Comparison of ENCODE assay signal across 14 mouse cellular contexts in the genomic region with DNA sequence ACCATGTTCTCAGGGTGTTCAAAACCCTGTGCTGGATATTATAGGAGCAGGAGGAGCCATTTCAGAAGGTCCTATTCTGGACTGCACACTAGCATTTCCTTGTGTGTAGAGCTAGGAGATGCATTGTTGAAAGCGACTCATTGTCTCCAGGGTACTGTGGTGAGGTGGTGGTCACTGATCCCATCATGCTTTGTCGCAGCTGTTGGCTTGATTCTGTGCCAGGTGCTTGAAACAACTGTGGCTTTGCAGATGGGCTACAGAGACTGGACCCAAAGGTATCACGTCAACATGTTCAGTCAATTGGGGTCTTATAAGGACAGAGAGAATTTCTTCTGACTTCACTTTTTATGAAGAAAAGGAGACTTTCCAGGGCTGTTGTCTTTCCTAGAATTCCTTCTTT.
A peak's percentile ranks its signal among the peaks of the same experiment; 100 is the strongest.
DNase-seq lines count a peak whose midpoint lies in the region; ATAC-seq and TF ChIP-seq lines count a peak whose summit lies in the region.
"Had no signal": no experiment of that assay in that cellular context is flagged by ENCODE, and none has a peak within 500 bp of the region (broad histone marks: within the 10 kb centered on the region; RNA-seq: fewer than 3 reads in every experiment).

No protein-coding gene starts in this region.

- no peak for TF ChIP-seq CTCF in heart, adult 2 months (IDR thresholded peaks at IDR 0.05)

- intact Hi-C loops in heart, adult 2 months (cut with DNase I) = no loop called here

- TF ChIP-seq EP300 in heart, adult 2 months (IDR thresholded peaks at IDR 0.05; ENCODE audit: insufficient read depth, low read depth, low read length) = no peak

- no peaks in the 10 kb centered on the region for H3K27me3 ChIP-seq in heart, adult 2 months (ENCODE audit: control insufficient read depth, insufficient read depth, low read length)
- no peaks in the 10 kb centered on the region for H3K27me3 ChIP-seq in heart, embryonic 11.5 days (ENCODE audit: control insufficient read depth, insufficient read depth, low read length)
- H3K27me3 ChIP-seq: forebrain, embryonic 15.5 days; midbrain, embryonic 12.5 days; neural tube, embryonic 12.5 days had no signal

- H3K36me3 ChIP-seq in heart, adult 2 months (ENCODE audit: control insufficient read depth, insufficient read depth, low read length) = no peaks in the 10 kb centered on the region
- H3K36me3 ChIP-seq in heart, embryonic 11.5 days (ENCODE audit: control insufficient read depth, insufficient read depth, low read length) = no peaks in the 10 kb centered on the region
- H3K36me3 ChIP-seq: forebrain, embryonic 15.5 days; midbrain, embryonic 12.5 days; neural tube, embryonic 12.5 days had no signal

- DNase-seq in heart, adult 2 months = peak; percentile 61 to 62
- DNase-seq in 3134 (ENCODE audit: extremely low read depth, insufficient read length, low spot score) = peak; percentile 33
- DNase-seq in Muller cell, postnatal 12 days (ENCODE audit: inconsistent ontology term) = peak; percentile 83
- DNase-seq in heart, adult 8-10 months (ENCODE audit: low spot score) = peak; percentile 42
- no peak for DNase-seq in spleen, postnatal 4 days (ENCODE audit: low spot score in 2 of 2)
- DNase-seq in left cerebral cortex, adult 18-20 months (ENCODE audit: low spot score in 2 of 2) = no peak
- no peak for DNase-seq in thymus, postnatal 14 days
- DNase-seq: cerebellum, adult 11 months; liver, postnatal 0 days; thymus, postnatal 36 days had no signal

- H3K27ac ChIP-seq in heart, adult 2 months = no peak overlapping the region
- H3K27ac ChIP-seq in heart, embryonic 11.5 days (ENCODE audit: low read depth, low read length) = no peak overlapping the region
- H3K27ac ChIP-seq: forebrain, embryonic 15.5 days; midbrain, embryonic 12.5 days; neural tube, embryonic 12.5 days had no signal

- WGBS in heart, adult 2 months = 58% methylated on average over 3 of the region's 3 CpGs
- 78% methylated on average over 3 of the region's 3 CpGs for whole genome bisulfite sequencing in heart, embryonic 11.5 days (ENCODE audit: insufficient replicate concordance)

- H3K9me3 ChIP-seq in heart, embryonic 11.5 days (replicated peaks; ENCODE audit: control insufficient read depth, low read length) = no peaks in the 10 kb centered on the region
- H3K9me3 ChIP-seq: forebrain, embryonic 15.5 days; midbrain, embryonic 12.5 days; neural tube, embryonic 12.5 days had no signal

- no peak overlapping the region for H3K4me2 ChIP-seq in heart, embryonic 11.5 days
- H3K4me2 ChIP-seq: forebrain, embryonic 15.5 days; midbrain, embryonic 12.5 days; neural tube, embryonic 12.5 days had no signal

- H3K79me2 ChIP-seq in heart, adult 2 months (replicated peaks; ENCODE audit: control insufficient read depth, insufficient read depth, low read length) = no peaks in the 10 kb centered on the region

- no peak overlapping the region for H3K4me3 ChIP-seq in heart, adult 2 months
- no peak overlapping the region for H3K4me3 ChIP-seq in heart, embryonic 11.5 days (ENCODE audit: low read depth, low read length)
- H3K4me3 ChIP-seq: forebrain, embryonic 15.5 days; midbrain, embryonic 12.5 days; neural tube, embryonic 12.5 days had no signal

- ATAC-seq in heart, embryonic 11.5 days (replicated peaks; ENCODE audit: insufficient number of reproducible peaks, low FRiP score, low TSS enrichment) = no peak
- ATAC-seq: forebrain, embryonic 15.5 days; liver, postnatal 0 days had no signal

- H3K9ac ChIP-seq in heart, adult 2 months (ENCODE audit: low read depth, low read length) = no peak overlapping the region
- no peak overlapping the region for H3K9ac ChIP-seq in heart, embryonic 11.5 days (ENCODE audit: low read depth, low read length)
- H3K9ac ChIP-seq: forebrain, embryonic 15.5 days; liver, postnatal 0 days; midbrain, embryonic 12.5 days; neural tube, embryonic 12.5 days had no signal

- no peaks in the 10 kb centered on the region; the same call in none of the 2 replicates for H3K4me1 ChIP-seq in heart, adult 2 months (ENCODE audit: control insufficient read depth, insufficient read depth, low read length)
- H3K4me1 ChIP-seq in heart, embryonic 11.5 days (ENCODE audit: control insufficient read depth, insufficient read depth, low read length) = no peaks in the 10 kb centered on the region
- H3K4me1 ChIP-seq: forebrain, embryonic 15.5 days; midbrain, embryonic 12.5 days; neural tube, embryonic 12.5 days had no signal

- TF ChIP-seq POLR2A in heart, adult 2 months (IDR thresholded peaks at IDR 0.05; ENCODE audit: insufficient read depth, low read depth, low read length) = no peak

Comparison
In these comparisons a context has a peak if more than half of its experiments do, and no peak if none do; other contexts are left out.
1. DNase-seq: peak in heart, adult 2 months (2 of 2), 3134 (single experiment), Muller cell, postnatal 12 days (single experiment) and heart, adult 8-10 months (single experiment); none in spleen, postnatal 4 days (0 of 2), left cerebral cortex, adult 18-20 months (0 of 2) and thymus, postnatal 14 days (single experiment).